Mouse (Mus musculus): ENCODE measurements at regions not wholly inside any gene's neighbourhood (a gene's known extent, or its start where the extent isn't known, plus 50 kb on each side); places are given as distances from the start of the nearest gene placed in this dataset.
A peak's percentile ranks its signal among the peaks of the same experiment; 100 is the strongest.
"Not testable (repeated sequence)": the region's sequence is repeated elsewhere in the genome, so short reads cannot be mapped to it uniquely, and the experiment has no call there.

- no peak for DNase-seq
These were observed 65.4 kb downstream of the Chst1 start for GRCm38 (mm10) chr2:92664939-92665338.

- DNase-seq: peak; percentile 72
These were observed 67.7 kb downstream of the Chst1 start for GRCm38 (mm10) chr2:92667192-92667591.

GRCm38 (mm10) chr2:92667756-92668155 lies 68.2 kb downstream of the Chst1 start:
- DNase-seq: peak; percentile 14

- DNase-seq: not testable (repeated sequence)
These were observed 70.0 kb downstream of the Chst1 start for GRCm38 (mm10) chr2:92669431-92670081.

GRCm38 (mm10) chr2:92671586-92671985 lies 72.1 kb downstream of the Chst1 start:
- no peak for DNase-seq

- no peak for DNase-seq
These were observed 72.6 kb downstream of the Chst1 start for GRCm38 (mm10) chr2:92672106-92672505.

- no peak for DNase-seq
These were observed 73.7 kb downstream of the Chst1 start for GRCm38 (mm10) chr2:92673064-92673813.

GRCm38 (mm10) chr2:92673931-92674330 lies 74.4 kb downstream of the Chst1 start:
- no peak for DNase-seq

GRCm38 (mm10) chr2:92675247-92675646 lies 75.7 kb downstream of the Chst1 start:
- no peak for DNase-seq

GRCm38 (mm10) chr2:92678276-92678930 lies 78.9 kb downstream of the Chst1 start:
- DNase-seq: no peak

GRCm38 (mm10) chr2:92678999-92679704 lies 79.6 kb downstream of the Chst1 start:
- no peak for DNase-seq

GRCm38 (mm10) chr2:92682256-92682655 lies 82.7 kb downstream of the Chst1 start:
- no peak for DNase-seq

- no peak for DNase-seq
These were observed 88.2 kb downstream of the Chst1 start for GRCm38 (mm10) chr2:92687702-92688101.

- DNase-seq: no peak
These were observed 89.7 kb downstream of the Chst1 start for GRCm38 (mm10) chr2:92689203-92689602.

- DNase-seq: no peak
These were observed 90.8 kb downstream of the Chst1 start for GRCm38 (mm10) chr2:92690304-92690703.

GRCm38 (mm10) chr2:92691438-92691837 lies 91.9 kb downstream of the Chst1 start:
- no peak for DNase-seq

GRCm38 (mm10) chr2:92692623-92693022 lies 93.1 kb downstream of the Chst1 start:
- no peak for DNase-seq

GRCm38 (mm10) chr2:92693024-92693423 lies 93.5 kb downstream of the Chst1 start:
- no peak for DNase-seq

- no peak for DNase-seq
These were observed 95.3 kb downstream of the Chst1 start for GRCm38 (mm10) chr2:92694797-92695196.

- DNase-seq: no peak
These were observed 96.4 kb downstream of the Chst1 start for GRCm38 (mm10) chr2:92695869-92696268.

- no peak for DNase-seq
These were observed 98.2 kb downstream of the Chst1 start for GRCm38 (mm10) chr2:92697721-92698120.

GRCm38 (mm10) chr2:92699360-92699759 lies 99.9 kb downstream of the Chst1 start:
- no peak for DNase-seq

GRCm38 (mm10) chr2:92704035-92704434 lies 104.5 kb downstream of the Chst1 start:
- DNase-seq: no peak

All from adrenal gland, adult 8-10 months (tissue).